Mouse (Mus musculus) liver, embryonic 14.5 days (tissue): Measurements from ENCODE around the gene Anp32b. TPM values are rescaled to one million over a fixed set of nuclear protein-coding genes. Genes with fewer than 3 reads are reported as not detected.

ENCODE experiments used
- ATAC-seq: fragments of 200-750 bp; cut with Nextera tagmentation; 2 replicates; pipeline ENCODE4 v1.8.0; 2017; ENCODE audit warnings: moderate number of reproducible peaks, mild to moderate bottlenecking, moderate library complexity; ENCODE audit not compliant: insufficient read depth
- DNase-seq, 3 experiments: peaks; one replicate each; pipeline ENCODE4 v3.0.0-alpha.2; 2012 to 2013; ENCODE audit warnings: low read depth in 3 of 3, low spot score in 3 of 3
- H3K27ac ChIP-seq: fragments of 300-500 bp; sonication (generic); 2 replicates; pipeline ENCODE4 v1.5.1; 2014; ENCODE audit warnings: moderate library complexity, mild to moderate bottlenecking, control low read depth, inconsistent platforms
- H3K27me3 ChIP-seq: fragments of 300-500 bp; sonication (generic); 2 replicates; pipeline ENCODE4 v1.6.1; 2014; ENCODE audit warnings: mild to moderate bottlenecking, low read length, moderate library complexity; ENCODE audit not compliant: control insufficient read depth, insufficient read depth
- H3K36me3 ChIP-seq: fragments of 300-500 bp; sonication (generic); replicated peaks from 2 replicates; pipeline ENCODE4 v1.6.1; 2014; ENCODE audit warnings: low read depth; ENCODE audit not compliant: control insufficient read depth, insufficient read depth
- H3K4me1 ChIP-seq, 2 experiments: fragments of 200-500 bp in 1 of 2; fragments of 300-500 bp in 1 of 2; sonication (generic) in 1 of 2; replicated peaks; 2 replicates each; pipeline ENCODE4 v1.6.1; 2012 to 2014; ENCODE audit warnings: antibody characterized with exemption in 1 of 2, inconsistent platforms in 1 of 2, low read length in 1 of 2; ENCODE audit not compliant: control insufficient read depth in 2 of 2, insufficient read depth in 2 of 2
- H3K4me2 ChIP-seq: fragments of 300-500 bp; sonication (generic); 2 replicates; pipeline ENCODE4 v1.6.1; 2014; ENCODE audit warnings: low read depth, mild to moderate bottlenecking, control low read depth, moderate library complexity
- H3K4me3 ChIP-seq, 2 experiments: fragments of 200-500 bp in 1 of 2; fragments of 300-500 bp in 1 of 2; sonication (generic) in 1 of 2; 2 replicates each; pipeline ENCODE4 v1.5.1; 2012 to 2014; ENCODE audit warnings: low read depth in 2 of 2, low read length in 2 of 2, mild to moderate bottlenecking in 2 of 2, control low read depth in 1 of 2, inconsistent platforms in 1 of 2, moderate library complexity in 1 of 2; ENCODE audit not compliant: insufficient read depth in 1 of 2
- H3K9ac ChIP-seq: fragments of 300-500 bp; sonication (generic); replicated peaks from 2 replicates; pipeline ENCODE4 v1.6.1; 2014; ENCODE audit warnings: mild to moderate bottlenecking, control low read depth, moderate library complexity
- H3K9me3 ChIP-seq: fragments of 300-500 bp; sonication (generic); 2 replicates; pipeline ENCODE4 v1.6.1; 2016; ENCODE audit warnings: low read length, mixed read lengths; ENCODE audit not compliant: control insufficient read depth
- CTCF ChIP-seq: IDR thresholded peaks from 2 replicates; pipeline ENCODE4 v1.5.1; 2016; ENCODE audit warnings: antibody characterized with exemption, low read depth, control low read depth
- EP300 ChIP-seq: IDR thresholded peaks from 2 replicates; pipeline ENCODE4 v1.6.1; 2016; ENCODE audit warnings: antibody characterized with exemption, low read depth
- WGBS: fragments of 180-500 bp; shearing (Covaris S2); extraction: QIAGEN DNeasy Blood & Tissue Kit; methylation state at CpG from one replicate; pipeline ENCODE4 v1.1.7; 2014; ENCODE audit not compliant: insufficient replicate concordance; 5-methylcytosine and 5-hydroxymethylcytosine counted together
- polyA plus RNA-seq, 2 experiments: library from polyadenylated mRNA; depleted of rRNA in 1 of 2; stranded (reverse) in 1 of 2; unstranded in 1 of 2; fragments of >200 nt; fragmentation: Nextera tagmentation in 1 of 2; extraction: Ambion mirVana in 1 of 2; gene quantifications; 2 replicates each; pipeline versions ENCODE4 v1.2.1 to v1.2.3; 2012 to 2014

Gene Anp32b
- polyA plus RNA-seq, 2 experiments, result 171 to 351 TPM

GRCm38 (mm10) chr4:46411489-46411888 is 39.2 kb upstream of the Anp32b start:
- Histone ChIP-seq H3K4me1 (peaks cover 57 to 75% of the 10 kb centered on the region in 2 experiments), H3K9ac (peak overlapping the region; percentile 62), H3K9me3 (no peaks in the 10 kb centered on the region), H3K27me3 (no peaks in the 10 kb centered on the region), H3K36me3 (no peaks in the 10 kb centered on the region), H3K4me2 (peak overlapping the region; percentile 63), H3K27ac (peak overlapping the region; percentile 93), H3K4me3 (no peak overlapping the region)
- ATAC-seq, result no peak
- WGBS, result 16% methylated on average over 6 of the region's 6 CpGs
- no peak for TF ChIP-seq CTCF
- TF ChIP-seq EP300, result no peak
- DNase-seq, result no peak

DNA sequence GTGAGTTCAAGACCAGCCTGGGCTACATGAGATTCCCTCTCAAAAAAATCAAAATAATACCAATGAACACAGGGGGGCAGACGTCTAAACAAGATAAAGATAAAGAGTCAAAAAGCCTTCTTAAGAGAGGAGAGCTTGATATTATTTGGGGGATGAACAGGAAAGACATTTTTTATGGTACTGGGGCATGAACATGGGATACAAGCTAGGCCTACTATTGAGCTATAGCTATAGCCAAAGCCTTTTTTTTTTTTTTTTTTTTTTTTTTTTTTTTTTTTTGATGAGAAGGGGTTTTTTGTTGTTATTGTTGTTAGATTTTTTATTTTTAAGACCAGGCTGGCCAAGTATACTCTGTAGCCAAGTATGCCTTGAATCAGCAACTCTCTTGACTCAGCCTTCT is 38.6 kb upstream of the Anp32b start:
- H3K27me3 ChIP-seq, result no peaks in the 10 kb centered on the region
- H3K36me3 ChIP-seq, result no peaks in the 10 kb centered on the region
- ATAC-seq (no peak), DNase-seq (no peak)
- peaks cover 54 to 71% of the 10 kb centered on the region in 2 experiments for H3K4me1 ChIP-seq
- peak overlapping the region; percentile 62 for H3K9ac ChIP-seq
- H3K4me2 ChIP-seq, result peak overlapping the region; percentile 16; the same call in 1 of the 2 replicates
- 13% methylated on average over 1 of the region's 1 CpGs for WGBS
- peak overlapping the region; percentile 93 for H3K27ac ChIP-seq
- peak; percentile 19; the same call in 1 of the 2 replicates for TF ChIP-seq CTCF
- no peak for TF ChIP-seq EP300
- no peak overlapping the region for H3K4me3 ChIP-seq
- H3K9me3 ChIP-seq, result no peaks in the 10 kb centered on the region

- no peaks in the 10 kb centered on the region for H3K36me3 ChIP-seq
- ATAC-seq (no peak), DNase-seq (no peak)
- H3K9ac ChIP-seq, result peak within 1 kb of the TSS; percentile 56
- peak within 1 kb of the TSS; percentile 93 for H3K27ac ChIP-seq
- peaks cover 47 to 68% of the 10 kb centered on the region in 2 experiments for H3K4me1 ChIP-seq
- WGBS, result 79% methylated on average over 7 of the region's 7 CpGs
- H3K27me3 ChIP-seq, result no peaks in the 10 kb centered on the region
- TF ChIP-seq EP300 (no peak), CTCF (no peak)
- peak within 1 kb of the TSS; percentile 44 for H3K4me2 ChIP-seq
- H3K4me3 ChIP-seq, result no peak within 1 kb of the TSS
- H3K9me3 ChIP-seq, result no peaks in the 10 kb centered on the region
These were observed 37.3 kb upstream of the Anp32b start, which contains the start of gene Hemgn for GRCm38 (mm10) chr4:46413406-46413805. TSS of gene Hemgn (minus strand) at chr4:46413506.

DNA sequence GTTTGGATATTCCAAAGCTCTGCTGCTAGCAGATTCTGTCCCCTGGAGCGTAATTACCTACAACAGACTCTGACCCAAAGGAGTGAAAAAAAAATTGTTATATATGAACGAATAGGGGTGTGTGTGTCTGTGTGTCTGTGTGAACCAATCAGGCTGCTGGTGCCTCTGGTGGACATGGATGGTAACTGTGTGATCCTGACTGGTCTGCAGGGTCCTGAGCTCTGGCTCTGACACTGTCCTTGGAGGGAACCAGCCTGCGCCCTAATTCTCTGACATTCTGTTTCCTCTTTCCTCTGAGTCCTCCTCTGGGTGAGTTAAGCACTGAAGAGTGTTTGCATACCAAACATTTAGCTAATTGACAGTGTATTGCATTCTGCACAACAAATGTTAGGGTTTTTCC is 33.2 kb upstream of the Anp32b start:
- Histone ChIP-seq H3K4me3 (no peak overlapping the region), H3K4me1 (peaks cover 14 to 33% of the 10 kb centered on the region in 2 experiments), H3K9ac (peak overlapping the region; percentile 18; the same call in 1 of the 2 replicates), H3K27me3 (no peaks in the 10 kb centered on the region), H3K27ac (no peak overlapping the region), H3K4me2 (no peak overlapping the region), H3K36me3 (no peaks in the 10 kb centered on the region), H3K9me3 (no peaks in the 10 kb centered on the region)
- WGBS, result 44% methylated on average over 3 of the region's 3 CpGs
- peak; percentile 66; the same call in 1 of the 2 replicates for ATAC-seq
- no peak for DNase-seq
- TF ChIP-seq CTCF (peak; percentile 84), EP300 (no peak)

GRCm38 (mm10) chr4:46418851-46419250 is 31.9 kb upstream of the Anp32b start:
- no peak overlapping the region for H3K9ac ChIP-seq
- peaks cover 8 to 24% of the 10 kb centered on the region in 2 experiments for H3K4me1 ChIP-seq
- H3K27ac ChIP-seq, result no peak overlapping the region
- H3K36me3 ChIP-seq, result no peaks in the 10 kb centered on the region
- DNase-seq (no peak), ATAC-seq (no peak)
- no peak overlapping the region for H3K4me2 ChIP-seq
- WGBS, result 82% methylated on average over 9 of the region's 9 CpGs
- no peaks in the 10 kb centered on the region for H3K9me3 ChIP-seq
- TF ChIP-seq CTCF (no peak), EP300 (no peak)
- H3K4me3 ChIP-seq, result no peak overlapping the region
- H3K27me3 ChIP-seq, result no peaks in the 10 kb centered on the region
